Mouse (Mus musculus) neural tube, embryonic 11.5 days (tissue): ENCODE results near the gene H1foo. TPM values are rescaled to one million over a fixed set of nuclear protein-coding genes. Genes with fewer than 3 reads are reported as not detected.

ENCODE experiments used
- ATAC-seq: fragments of 200-750 bp; cut with Nextera tagmentation; 2 replicates; pipeline ENCODE4 v1.8.0; 2017; ENCODE audit warnings: moderate number of reproducible peaks, mild to moderate bottlenecking, moderate TSS enrichment, moderate library complexity; ENCODE audit not compliant: insufficient read depth, low FRiP score, low TSS enrichment
- DNase-seq: peaks from one replicate; pipeline ENCODE4 v3.0.0-alpha.2; 2015; ENCODE audit warnings: low spot score
- H3K27ac ChIP-seq: fragments of 300-500 bp; sonication (generic); 2 replicates; pipeline ENCODE4 v1.5.1; 2014; ENCODE audit warnings: low read depth, mild to moderate bottlenecking, low read length
- H3K27me3 ChIP-seq: fragments of 300-500 bp; sonication (generic); 2 replicates; pipeline ENCODE4 v1.6.1; 2014; ENCODE audit warnings: mild to moderate bottlenecking, low read length, mixed read lengths; ENCODE audit not compliant: control insufficient read depth, insufficient read depth
- H3K36me3 ChIP-seq: fragments of 300-500 bp; sonication (generic); 2 replicates; pipeline ENCODE4 v1.6.1; 2014; ENCODE audit warnings: mild to moderate bottlenecking, low read length, moderate library complexity, mixed read lengths; ENCODE audit not compliant: control insufficient read depth, insufficient read depth
- H3K4me1 ChIP-seq: fragments of 300-500 bp; sonication (generic); 2 replicates; pipeline ENCODE4 v1.6.1; 2014; ENCODE audit warnings: low read length, mixed read lengths; ENCODE audit not compliant: control insufficient read depth, insufficient read depth
- H3K4me2 ChIP-seq: fragments of 300-500 bp; sonication (generic); 2 replicates; pipeline ENCODE4 v1.6.1; 2014; ENCODE audit warnings: low read depth, mild to moderate bottlenecking, moderate library complexity
- H3K4me3 ChIP-seq: fragments of 300-500 bp; sonication (generic); 2 replicates; pipeline ENCODE4 v1.5.1; 2014; ENCODE audit warnings: low read depth, low read length
- H3K9ac ChIP-seq: fragments of 300-500 bp; sonication (generic); 2 replicates; pipeline ENCODE4 v1.6.1; 2014; ENCODE audit warnings: mild to moderate bottlenecking, low read length
- H3K9me3 ChIP-seq: fragments of 300-500 bp; sonication (generic); 2 replicates; pipeline ENCODE4 v1.6.1; 2016; ENCODE audit warnings: low read length; ENCODE audit not compliant: control insufficient read depth
- WGBS: fragments of 180-500 bp; shearing (Covaris S2); extraction: QIAGEN DNeasy Blood & Tissue Kit; methylation state at CpG from one replicate; pipeline ENCODE4 v1.1.7; 2014; 5-methylcytosine and 5-hydroxymethylcytosine counted together
- polyA plus RNA-seq: library from polyadenylated mRNA; unstranded; fragments of >200 nt; fragmentation: Nextera tagmentation; extraction: Ambion mirVana; gene quantifications from 2 replicates; pipeline ENCODE4 v1.2.1, GENCODE M21; 2014

The H1foo gene
- not detected in 2 replicates for polyA plus RNA-seq

GRCm38 (mm10) chr6:115944638-115945037 lies at the start of gene H1foo:
H1foo (plus strand) TSS chr6:115944938.
- Histone ChIP-seq H3K4me1 (no peaks in the 10 kb centered on the region), H3K9ac (no peak within 1 kb of the TSS), H3K4me3 (no peak within 1 kb of the TSS), H3K36me3 (no peaks in the 10 kb centered on the region), H3K9me3 (no peaks in the 10 kb centered on the region), H3K4me2 (no peak within 1 kb of the TSS), H3K27ac (no peak within 1 kb of the TSS), H3K27me3 (no peaks in the 10 kb centered on the region)
- ATAC-seq (no peak), DNase-seq (no peak)
- 88% methylated on average over 5 of the region's 5 CpGs for WGBS

GRCm38 (mm10) chr6:115896346-115896745 lies 48.4 kb upstream of the H1foo start:
- Histone ChIP-seq H3K36me3 (peaks cover 3% of the 10 kb centered on the region; the same call in 1 of the 2 replicates), H3K27me3 (no peaks in the 10 kb centered on the region), H3K9ac (no peak overlapping the region), H3K9me3 (no peaks in the 10 kb centered on the region), H3K4me3 (no peak overlapping the region), H3K27ac (no peak overlapping the region), H3K4me2 (no peak overlapping the region), H3K4me1 (no peaks in the 10 kb centered on the region; the same call in 1 of the 2 replicates)
- ATAC-seq (no peak), DNase-seq (no peak)
- 58% methylated on average over 1 of the region's 1 CpGs for WGBS

GRCm38 (mm10) chr6:115897117-115897516 lies 47.6 kb upstream of the H1foo start:
- Histone ChIP-seq H3K27ac (no peak overlapping the region), H3K27me3 (no peaks in the 10 kb centered on the region), H3K4me1 (no peaks in the 10 kb centered on the region), H3K9ac (no peak overlapping the region), H3K4me2 (no peak overlapping the region), H3K4me3 (no peak overlapping the region), H3K36me3 (peaks cover 3% of the 10 kb centered on the region; the same call in 1 of the 2 replicates), H3K9me3 (no peaks in the 10 kb centered on the region)
- DNase-seq (no peak), ATAC-seq (no peak)
- WGBS, result 91% methylated on average over 4 of the region's 4 CpGs

GRCm38 (mm10) chr6:115897926-115898520 lies 46.7 kb upstream of the H1foo start:
- DNase-seq (no peak), ATAC-seq (no peak)
- H3K4me2 ChIP-seq, result no peak overlapping the region

GRCm38 (mm10) chr6:115901062-115901461 lies 43.7 kb upstream of the H1foo start:
- ATAC-seq, result no peak
- no peak overlapping the region for H3K4me2 ChIP-seq
- WGBS, result 36% methylated on average over 3 of the region's 3 CpGs
- no peaks in the 10 kb centered on the region for H3K4me1 ChIP-seq
- no peak overlapping the region for H3K27ac ChIP-seq
- no peaks in the 10 kb centered on the region for H3K9me3 ChIP-seq
- H3K27me3 ChIP-seq, result no peaks in the 10 kb centered on the region
- no peak overlapping the region for H3K9ac ChIP-seq
- peak; percentile 70 for DNase-seq
- peaks cover 3% of the 10 kb centered on the region; the same call in 1 of the 2 replicates for H3K36me3 ChIP-seq
- no peak overlapping the region for H3K4me3 ChIP-seq

More at GRCm38 (mm10) chr6:115897926-115898520, 46.7 kb upstream of the H1foo start:
- Histone ChIP-seq H3K36me3 (peaks cover 3% of the 10 kb centered on the region; the same call in 1 of the 2 replicates), H3K4me1 (no peaks in the 10 kb centered on the region), H3K4me3 (no peak overlapping the region), H3K27ac (no peak overlapping the region), H3K9ac (no peak overlapping the region), H3K27me3 (no peaks in the 10 kb centered on the region), H3K9me3 (no peaks in the 10 kb centered on the region)
- 78% methylated on average over 7 of the region's 7 CpGs for WGBS

GRCm38 (mm10) chr6:115901489-115901931 lies 43.2 kb upstream of the H1foo start:
- WGBS, result 84% methylated on average over 8 of the region's 8 CpGs
- Histone ChIP-seq H3K9ac (no peak overlapping the region), H3K36me3 (peaks cover 3% of the 10 kb centered on the region; the same call in 1 of the 2 replicates), H3K9me3 (no peaks in the 10 kb centered on the region), H3K4me3 (no peak overlapping the region), H3K27me3 (no peaks in the 10 kb centered on the region), H3K4me1 (no peaks in the 10 kb centered on the region), H3K4me2 (no peak overlapping the region), H3K27ac (no peak overlapping the region)
- ATAC-seq, result no peak
- DNase-seq, result no peak

- Histone ChIP-seq H3K27me3 (no peaks in the 10 kb centered on the region), H3K4me3 (no peak overlapping the region), H3K9me3 (no peaks in the 10 kb centered on the region), H3K27ac (no peak overlapping the region), H3K9ac (no peak overlapping the region), H3K4me1 (no peaks in the 10 kb centered on the region), H3K36me3 (peaks cover 3% of the 10 kb centered on the region; the same call in 1 of the 2 replicates), H3K4me2 (no peak overlapping the region)
- WGBS, result 83% methylated on average over 3 of the region's 3 CpGs
- no peak for DNase-seq
- no peak for ATAC-seq
These were observed 42.2 kb upstream of the H1foo start for GRCm38 (mm10) chr6:115902545-115902944.

GRCm38 (mm10) chr6:115905568-115905967 lies 39.2 kb upstream of the H1foo start:
- no peaks in the 10 kb centered on the region for H3K36me3 ChIP-seq
- DNase-seq (no peak), ATAC-seq (no peak)
- H3K4me1 ChIP-seq, result no peaks in the 10 kb centered on the region
- H3K27me3 ChIP-seq, result no peaks in the 10 kb centered on the region
- H3K9ac ChIP-seq, result no peak overlapping the region
- H3K4me2 ChIP-seq, result no peak overlapping the region
- H3K4me3 ChIP-seq, result no peak overlapping the region
- H3K27ac ChIP-seq, result no peak overlapping the region
- no peaks in the 10 kb centered on the region for H3K9me3 ChIP-seq
- WGBS, result 92% methylated on average over 6 of the region's 6 CpGs

- WGBS, result 78% methylated on average over 1 of the region's 1 CpGs
These were observed 38.3 kb upstream of the H1foo start for GRCm38 (mm10) chr6:115906455-115906854.

More at GRCm38 (mm10) chr6:115906455-115906854, 38.3 kb upstream of the H1foo start:
- H3K27ac ChIP-seq, result no peak overlapping the region
- no peaks in the 10 kb centered on the region for H3K36me3 ChIP-seq
- H3K27me3 ChIP-seq, result no peaks in the 10 kb centered on the region
- DNase-seq, result no peak
- no peak overlapping the region for H3K9ac ChIP-seq
- H3K4me1 ChIP-seq, result no peaks in the 10 kb centered on the region
- ATAC-seq, result no peak
- H3K9me3 ChIP-seq, result no peaks in the 10 kb centered on the region
- no peak overlapping the region for H3K4me2 ChIP-seq
- no peak overlapping the region for H3K4me3 ChIP-seq
